In the genomic region with DNA sequence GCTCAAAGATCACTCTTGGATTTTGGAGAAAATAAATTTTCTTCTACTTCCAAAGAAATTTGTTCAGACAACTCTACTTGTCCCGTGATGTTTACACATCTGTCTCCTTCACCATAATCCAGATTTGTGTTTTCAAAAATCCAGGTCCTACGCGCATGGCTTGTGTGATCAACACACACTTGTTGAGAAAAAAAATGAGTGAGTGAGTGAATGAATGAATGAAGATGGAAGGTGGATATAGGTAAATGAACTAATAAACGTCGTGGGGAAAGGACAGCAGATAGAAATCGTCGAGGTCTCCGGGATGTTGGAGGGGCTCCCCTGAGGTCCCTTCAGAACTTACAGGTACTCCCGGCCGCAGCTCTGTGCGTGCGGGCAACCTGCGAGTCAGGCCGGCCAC, we compare ENCODE assay signal across 1 mouse cellular context.
TF ChIP-seq lines count a peak whose summit lies in the region.

No protein-coding gene starts in this region.

TF ChIP-seq in CH12.LX, 34 proteins besides CTCF, POLR2A, EP300 and RAD21 (continued from another document):
- TF ChIP-seq GABPA (IDR thresholded peaks at IDR 0.05; ENCODE audit: insufficient replicate concordance, low read depth, low read length) (no peak), MYC (IDR thresholded peaks at IDR 0.05; ENCODE audit: low read depth, low read length) (0 out of 2 replicates have a peak, but pooled peaks have one; percentile 13), NRF1 (IDR thresholded peaks at IDR 0.05; ENCODE audit: low read depth, low read length) (no peak), JUND (conservative IDR thresholded peaks at IDR 0.05; ENCODE audit: low read depth, low read length) (no peak), KAT2A (IDR thresholded peaks at IDR 0.05; ENCODE audit: insufficient replicate concordance, low read length) (no peak), CHD2 (IDR thresholded peaks at IDR 0.05; ENCODE audit: low read length) (0 out of 2 replicates have a peak, but pooled peaks have one; percentile 21), SIN3A (IDR thresholded peaks at IDR 0.05; ENCODE audit: low read length) (peak; percentile 86; the same call in 1 of the 2 replicates), ZMIZ1 (IDR thresholded peaks at IDR 0.05; ENCODE audit: low read depth, low read length) (no peak), SMC3 (IDR thresholded peaks at IDR 0.05; ENCODE audit: low read depth, low read length) (no peak), MAX (IDR thresholded peaks at IDR 0.05; ENCODE audit: low read length) (peak; percentile 45; the same call in 1 of the 2 replicates), ZKSCAN1 (IDR thresholded peaks at IDR 0.05; ENCODE audit: borderline replicate concordance, low read depth, low read length) (no peak), ELF1 (IDR thresholded peaks at IDR 0.05; ENCODE audit: low read depth, low read length) (no peak), ZNF384 (IDR thresholded peaks at IDR 0.05; ENCODE audit: low read depth, low read length) (peak; percentile 52), JUN (IDR thresholded peaks at IDR 0.05; ENCODE audit: insufficient read depth, low read depth, low read length) (no peak), USF2 (conservative IDR thresholded peaks at IDR 0.05; ENCODE audit: low read depth, low read length) (no peak), USF1 (IDR thresholded peaks at IDR 0.05; ENCODE audit: low read depth, low read length) (no peak), UBTF (IDR thresholded peaks at IDR 0.05; ENCODE audit: low read depth, low read length) (no peak), MXI1 (IDR thresholded peaks at IDR 0.05; ENCODE audit: low read depth, low read length) (no peak; the same call in 1 of the 2 replicates), ZC3H11A (IDR thresholded peaks at IDR 0.05; ENCODE audit: low read depth, low read length) (no peak), PAX5 (IDR thresholded peaks at IDR 0.05; ENCODE audit: low read length) (no peak), IRF4 (IDR thresholded peaks at IDR 0.05; ENCODE audit: low read depth, low read length) (no peak), MAFK (IDR thresholded peaks at IDR 0.05; ENCODE audit: insufficient replicate concordance, low read length) (no peak), HCFC1 (IDR thresholded peaks at IDR 0.05; ENCODE audit: low read depth, low read length) (no peak), POLR2AphosphoS2 (IDR thresholded peaks at IDR 0.05; ENCODE audit: low read depth, low read length) (no peak), E2F4 (IDR thresholded peaks at IDR 0.05; ENCODE audit: insufficient replicate concordance, low read depth, low read length) (no peak), MAZ (IDR thresholded peaks at IDR 0.05; ENCODE audit: low read depth, low read length) (no peak), TCF12 (IDR thresholded peaks at IDR 0.05; ENCODE audit: low read depth, low read length) (no peak), BHLHE40 (IDR thresholded peaks at IDR 0.05; ENCODE audit: low read depth, low read length) (no peak), CHD1 (IDR thresholded peaks at IDR 0.05; ENCODE audit: low read depth, low read length) (no peak), ETS1 (conservative IDR thresholded peaks at IDR 0.05; ENCODE audit: low read depth, low read length) (no peak), TBP (conservative IDR thresholded peaks at IDR 0.05; ENCODE audit: low read depth, low read length) (no peak)
